Mouse (Mus musculus) left cerebral cortex, postnatal 14 days (tissue): ENCODE data around the gene Ube2ql1. TPM values are rescaled to one million over a fixed set of nuclear protein-coding genes. Genes with fewer than 3 reads are reported as not detected.

Experiments
- DNase-seq, 2 experiments: peaks; one replicate each; pipeline ENCODE4 v3.0.0; 2021 to 2022; ENCODE audit warnings: low spot score in 2 of 2, mixed read lengths in 1 of 2
- intact Hi-C: fragments of 180-260 bp; cut with DNase I; formaldehyde crosslinking; loops from one replicate; pipeline ENCODE4 v1.15.1; 2025
- long read RNA-seq, 2 experiments: library from polyadenylated mRNA; stranded (forward); transcript quantifications; one replicate each; pipeline ENCODE4 v2.0.0; 2021
- total RNA-seq, 2 experiments: library from RNA; stranded (reverse); gene quantifications; 2 replicates each; pipeline ENCODE4 v1.2.3; 2021

The Ube2ql1 gene
- 100 to 1,000 TPM; 184 to 206 TPM for total RNA-seq
- long read RNA-seq, experiment 1, transcript Ube2ql1-201 (2 exons, 2,674 nt): major isoform, 225 of 235 reads
- long read RNA-seq, experiment 1, partial matches to known transcripts: 0 of 235 reads
- long read RNA-seq, experiment 1, other reads (novel, unspliced or antisense): 10 of 235 reads
- long read RNA-seq, experiment 2, transcript Ube2ql1-201 (2 exons, 2,674 nt): major isoform, 259 of 265 reads
- long read RNA-seq, experiment 2, partial matches to known transcripts: 5 of 265 reads
- long read RNA-seq, experiment 2, other reads (novel, unspliced or antisense): 1 of 265 reads

GRCm38 (mm10) chr13:69739759-69740135, at the start of gene Ube2ql1:
Ube2ql1 (minus strand) TSS chr13:69739889.
- peak; percentile 95 for DNase-seq
- intact Hi-C loops: loop anchor here (2.0 to 5.0 kb wide), 4 partner anchors 42 to 843 kb away; no protein-coding TSS in a partner anchor

DNA sequence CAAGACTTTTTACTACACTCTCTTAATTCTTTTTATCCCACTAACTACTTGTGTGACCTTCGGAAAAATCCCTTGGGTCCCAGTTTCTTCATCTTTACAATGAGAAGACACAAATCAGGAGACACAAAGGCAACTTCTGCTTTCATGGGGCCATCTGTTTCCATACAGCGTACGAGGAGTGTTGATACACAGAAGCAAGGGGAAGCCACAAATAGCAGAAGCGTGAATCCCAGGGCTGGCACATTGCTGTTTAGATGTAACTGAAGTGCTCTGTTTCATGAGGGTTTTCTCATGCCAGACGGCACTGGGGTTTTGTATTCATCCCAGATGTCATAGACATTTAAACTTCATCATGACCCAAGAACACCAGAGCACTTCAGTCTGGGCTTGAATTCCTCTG, 49.0 kb upstream of the Ube2ql1 start:
- DNase-seq: no peak
- intact Hi-C loops: no loop called here

DNA sequence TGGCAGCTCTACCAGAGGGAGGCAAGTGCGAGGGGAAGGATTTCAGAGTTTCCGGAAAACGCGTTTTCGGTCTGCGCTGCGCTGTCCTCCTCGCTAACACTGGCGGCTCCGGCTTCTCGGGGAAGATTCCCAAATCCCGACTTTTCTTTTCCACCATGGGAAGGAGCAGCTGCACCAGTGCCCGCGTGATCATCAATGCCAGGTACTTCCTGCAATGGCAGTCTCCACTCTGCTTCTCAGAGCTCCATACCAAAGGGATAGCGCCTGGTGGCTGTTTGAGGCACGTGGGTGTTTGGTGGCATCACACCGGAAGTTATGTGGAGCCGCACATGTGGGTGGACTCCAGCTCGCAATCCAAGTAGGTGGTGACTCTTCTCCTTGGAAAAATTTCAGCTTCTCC, 38.5 kb upstream of the Ube2ql1 start:
- peak; percentile 69 to 80 for DNase-seq
- intact Hi-C loops: no loop called here

DNA sequence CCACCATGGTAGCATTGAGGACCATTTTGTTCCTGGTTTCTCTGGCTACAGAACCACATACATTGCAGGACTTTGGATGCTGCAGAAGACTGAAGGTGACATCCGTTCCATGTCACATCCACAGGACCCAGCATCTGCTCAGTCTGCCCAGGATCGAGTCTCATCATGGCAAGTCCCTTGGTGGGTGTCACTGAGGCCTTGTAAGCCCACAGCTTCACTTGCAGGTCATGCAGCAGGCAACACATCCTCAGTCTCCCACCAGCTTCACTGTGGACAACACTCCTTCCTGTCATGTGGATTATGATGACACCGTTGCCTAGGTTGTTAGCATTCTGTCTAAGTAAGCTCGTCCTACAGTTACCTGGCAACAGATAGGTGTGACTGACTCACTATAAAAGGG, 32.7 kb upstream of the Ube2ql1 start:
- intact Hi-C loops: no loop called here
- no peak for DNase-seq

GRCm38 (mm10) chr13:69770538-69771456, 31.1 kb upstream of the Ube2ql1 start:
- intact Hi-C loops: no loop called here
- DNase-seq: no peak

DNA sequence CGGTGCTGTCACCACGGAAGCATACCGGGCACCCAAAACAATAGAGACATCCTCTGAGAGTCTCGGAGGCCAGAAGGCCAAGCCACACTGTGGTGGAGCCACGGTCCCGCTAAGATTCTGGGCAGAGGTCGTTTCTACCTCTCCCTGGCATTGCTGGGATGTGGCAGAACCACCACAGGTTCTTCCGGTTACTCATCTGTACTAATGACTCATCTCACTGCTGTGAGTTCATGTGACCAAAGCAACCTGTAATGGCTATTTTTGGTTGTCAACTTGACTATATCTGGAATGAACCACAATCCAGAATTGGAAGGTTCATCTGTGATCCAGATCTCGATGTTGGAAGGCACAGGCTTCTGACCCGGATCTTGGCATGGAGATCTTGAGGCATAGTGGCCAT, 28.5 kb upstream of the Ube2ql1 start:
- intact Hi-C loops: no loop called here
- no peak for DNase-seq

DNA sequence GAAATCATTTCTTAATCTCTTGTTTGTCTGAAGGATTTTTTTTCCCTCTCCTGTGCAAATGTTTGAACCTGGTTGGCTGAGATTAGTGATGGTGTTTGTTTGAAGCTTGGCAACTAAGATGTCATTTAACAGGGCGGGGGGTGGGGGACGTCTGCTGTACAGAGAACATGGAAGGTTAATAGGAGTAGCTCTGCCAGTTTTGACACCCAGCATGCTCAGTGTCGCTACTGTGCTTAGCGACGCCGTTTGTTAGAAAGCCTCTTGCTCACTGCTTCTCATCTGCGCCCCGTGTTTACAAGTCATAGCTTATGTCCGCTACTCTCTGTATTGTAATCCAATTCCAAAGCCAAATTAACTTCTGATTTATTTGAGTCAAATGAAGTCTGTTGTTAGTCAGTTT, 25.0 kb upstream of the Ube2ql1 start:
- DNase-seq: no peak

GRCm38 (mm10) chr13:69761393-69761792, 21.7 kb upstream of the Ube2ql1 start:
- DNase-seq: peak; percentile 85 to 91
- intact Hi-C loops: no loop called here

More for the DNA sequence above, 25.0 kb upstream of the Ube2ql1 start:
- intact Hi-C loops: no loop called here

DNA sequence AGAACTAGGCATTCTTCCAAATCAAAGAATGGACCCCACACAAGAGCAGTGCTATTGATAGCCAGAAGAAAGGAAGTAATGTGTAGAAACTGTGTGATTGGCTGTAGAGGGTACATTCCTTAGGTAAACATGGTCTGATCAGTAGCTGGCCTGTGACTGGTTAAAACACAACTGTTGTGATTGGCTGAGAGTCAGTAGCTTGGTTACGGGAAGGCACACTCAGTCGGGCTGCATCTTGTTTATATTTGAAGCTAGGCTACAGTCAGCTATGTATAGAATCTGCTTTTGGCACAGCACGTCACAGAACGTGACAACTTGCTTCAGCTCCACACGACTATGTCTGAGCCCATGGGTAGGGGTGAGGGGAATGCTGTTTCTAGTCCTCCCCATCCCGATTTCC, 19.3 kb upstream of the Ube2ql1 start:
- DNase-seq: peak; percentile 56 to 92
- intact Hi-C loops: no loop called here

GRCm38 (mm10) chr13:69752875-69753274, 13.2 kb upstream of the Ube2ql1 start:
- intact Hi-C loops: no loop called here
- DNase-seq: no peak

DNA sequence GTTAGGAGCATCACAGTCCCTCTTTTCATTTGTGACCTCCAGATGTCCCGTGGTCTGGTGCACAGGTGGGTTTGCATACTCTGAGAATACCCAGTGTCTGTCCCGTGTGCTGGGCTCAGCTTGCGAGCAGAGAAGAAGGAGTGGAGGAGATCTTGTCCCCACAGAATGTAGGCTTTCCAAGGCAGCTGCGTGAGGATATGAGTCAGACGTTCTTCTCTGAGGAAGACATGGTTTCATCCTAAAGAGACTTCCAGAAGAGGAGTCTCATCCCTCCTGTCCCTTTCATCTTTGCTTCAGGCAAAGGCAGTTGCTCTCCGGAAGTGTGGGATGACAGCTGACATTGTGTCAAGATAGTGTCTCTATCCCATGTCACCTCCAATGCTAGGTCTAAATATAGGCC, 11.8 kb upstream of the Ube2ql1 start:
- intact Hi-C loops: no loop called here
- DNase-seq: no peak

DNA sequence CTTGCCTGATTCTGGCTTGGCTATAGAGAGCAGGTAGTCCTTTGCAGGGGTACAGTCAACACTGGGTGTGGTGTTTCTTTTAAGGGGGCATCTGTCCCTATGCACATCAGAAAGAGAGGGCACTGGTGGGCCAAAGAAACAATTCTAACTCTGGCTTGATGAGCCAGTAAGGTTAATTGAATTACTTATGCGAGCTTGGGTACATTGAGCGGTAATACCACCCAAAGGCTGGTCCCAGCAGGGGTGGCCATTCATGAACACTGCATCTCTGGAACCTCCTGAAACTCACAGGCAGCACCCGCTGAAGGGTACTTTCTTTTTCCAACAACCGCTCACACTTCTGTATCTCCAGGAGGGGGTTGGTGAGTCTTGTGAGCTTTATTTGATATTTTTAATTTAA, 9.1 kb upstream of the Ube2ql1 start:
- DNase-seq: no peak
- intact Hi-C loops: no loop called here

DNA sequence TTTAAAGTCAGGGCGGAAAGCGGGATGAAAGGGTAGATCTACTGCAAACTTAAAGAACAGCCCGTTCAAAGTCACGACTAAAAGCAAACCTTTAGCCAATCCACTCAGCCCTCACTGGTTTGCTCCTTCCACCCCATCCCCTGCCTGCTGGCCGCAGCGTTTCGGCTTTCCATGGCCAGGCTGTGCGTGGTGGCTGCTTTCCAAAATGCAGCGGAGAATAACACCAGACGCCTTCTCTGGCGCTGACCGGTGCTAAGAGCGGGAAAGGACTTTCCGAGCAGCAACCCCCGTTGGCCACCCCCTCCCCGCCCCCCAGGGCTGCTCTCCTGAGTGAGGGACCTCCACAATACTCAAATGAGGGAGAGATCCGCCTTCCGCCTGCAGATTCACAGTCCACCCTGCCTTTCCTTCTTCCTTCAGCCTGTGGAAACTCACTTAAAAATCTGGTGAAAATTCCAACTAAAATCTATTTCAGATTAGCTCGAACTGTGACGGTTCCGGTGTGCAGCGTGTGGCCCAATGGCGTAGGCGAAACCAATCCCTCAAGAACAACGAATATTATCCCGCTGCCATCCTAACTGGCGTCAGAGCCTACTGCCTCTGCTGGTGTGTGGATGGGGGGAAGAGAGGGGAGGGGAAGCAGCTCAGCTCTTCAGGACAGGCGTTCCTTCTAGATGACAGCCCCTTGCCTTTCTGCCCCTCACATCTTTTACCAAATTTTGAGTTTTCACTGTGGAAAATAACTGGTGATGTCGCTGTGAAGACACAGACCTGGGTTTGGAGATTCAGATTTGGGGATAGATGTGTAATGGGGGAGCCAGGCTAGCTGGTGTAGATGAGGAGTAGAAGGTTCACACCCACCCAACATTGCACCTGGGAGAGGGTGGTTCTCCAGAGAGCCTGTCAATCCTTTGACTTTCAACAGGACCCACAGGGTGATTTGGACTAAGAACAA, 919 bp upstream of the Ube2ql1 start:
- DNase-seq: peak; percentile 60 to 73
- intact Hi-C loops: loop anchor here (2.0 to 5.0 kb wide), 2 partner anchors 72 to 250 kb away; no protein-coding TSS in a partner anchor

- intact Hi-C loops: loop anchor here (2.0 to 5.0 kb wide), 2 partner anchors 42 to 844 kb away; no protein-coding TSS in a partner anchor
- peak in 1 of 2 experiments; percentile 49 for DNase-seq
These were observed 464 bp downstream of the Ube2ql1 start for GRCm38 (mm10) chr13:69739091-69739758.

DNA sequence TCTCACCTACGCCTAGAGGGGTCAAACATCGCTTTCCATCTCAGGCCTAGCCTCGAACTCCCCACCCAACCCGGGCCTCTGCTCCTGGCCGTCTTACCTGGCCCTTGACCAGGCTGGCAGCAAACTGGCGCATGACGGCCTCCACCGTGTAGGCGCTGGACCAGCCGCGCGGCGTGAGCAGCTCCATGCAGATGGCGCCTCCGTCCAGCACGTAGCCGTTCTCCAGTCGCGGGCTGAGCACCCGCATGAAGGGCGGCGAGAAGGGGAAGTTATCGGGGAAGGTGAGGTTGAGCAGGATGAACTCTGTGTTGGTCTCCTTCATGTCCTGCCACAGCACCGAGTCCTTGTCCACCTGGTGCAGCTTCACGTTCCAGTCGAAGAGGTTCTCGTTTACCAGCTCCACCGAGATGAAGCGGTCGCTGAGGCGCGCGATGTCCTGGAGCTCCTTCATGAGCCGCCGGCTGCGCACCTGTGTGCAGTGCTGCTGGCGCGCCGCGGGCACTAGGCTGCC, 1.2 kb downstream of the Ube2ql1 start:
- peak in 1 of 2 experiments; percentile 51 for DNase-seq
- intact Hi-C loops: loop anchor here (2.0 to 5.0 kb wide), 2 partner anchors 41 to 844 kb away; no protein-coding TSS in a partner anchor

- intact Hi-C loops: loop anchor here (2.0 to 5.0 kb wide), 2 partner anchors 40 to 845 kb away; no protein-coding TSS in a partner anchor
- no peak for DNase-seq
These were observed 2.1 kb downstream of the Ube2ql1 start for GRCm38 (mm10) chr13:69737444-69738185.

DNA sequence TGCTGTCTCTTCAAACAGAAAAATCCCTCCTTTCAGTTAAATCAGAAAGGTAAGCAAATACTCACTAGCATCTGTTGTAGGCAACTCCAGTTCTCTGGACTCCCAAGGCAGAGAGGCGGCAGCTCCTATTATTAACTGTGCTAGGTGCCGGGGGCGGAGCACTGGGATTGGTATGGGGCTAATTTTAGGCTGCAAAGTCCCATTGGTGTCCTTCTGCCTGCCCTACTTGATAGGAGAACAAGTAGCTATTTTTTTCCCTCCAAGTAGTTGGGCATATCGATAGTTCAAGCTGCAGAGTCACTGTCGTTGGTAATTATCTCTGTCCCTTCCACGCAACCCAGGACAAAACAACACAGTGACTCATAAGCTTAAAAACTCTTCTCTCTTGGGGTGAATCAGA, 7.1 kb downstream of the Ube2ql1 start:
- intact Hi-C loops: no loop called here
- no peak for DNase-seq

GRCm38 (mm10) chr13:69725376-69725775, 14.3 kb downstream of the Ube2ql1 start:
- DNase-seq: no peak
- intact Hi-C loops: no loop called here
